Mouse (Mus musculus): ENCODE measurements around the gene Thrsp.

- no peak for TF ChIP-seq ZNF384 (IDR thresholded peaks at IDR 0.05; ENCODE audit: low read depth, low read length)
- no peak for TF ChIP-seq MAFK (IDR thresholded peaks at IDR 0.05; ENCODE audit: insufficient read depth, low read depth, low read length)
- no peak for TF ChIP-seq HCFC1 (IDR thresholded peaks at IDR 0.05; ENCODE audit: borderline replicate concordance, insufficient read depth, low read length)
- TF ChIP-seq ZC3H11A (IDR thresholded peaks at IDR 0.05; ENCODE audit: borderline replicate concordance, low read depth, low read length), result no peak
Measured at GRCm38 (mm10) chr7:97426566-97426965, 9.0 kb upstream of the Thrsp start.
